Mouse (Mus musculus): ENCODE results near the gene Sf3b6. TPM values are rescaled to one million over a fixed set of nuclear protein-coding genes. Genes with fewer than 3 reads are reported as not detected.
A peak's percentile ranks its signal among the peaks of the same experiment; 100 is the strongest.

Sf3b6 gene
- polyA plus RNA-seq, 1 experiment from 2014 or later: 302 TPM

GRCm38 (mm10) chr12:4816680-4817360 lies 524 bp upstream of the Sf3b6 start:
- peak overlapping the region; percentile 77 for H3K4me2 ChIP-seq
- peak overlapping the region; percentile 73 for H3K9ac ChIP-seq (ENCODE audit: low read depth, low read length)
- H3K36me3 ChIP-seq (ENCODE audit: control insufficient read depth, insufficient read depth, low read length): peaks cover 3% of the 10 kb centered on the region
- H3K27ac ChIP-seq (ENCODE audit: low read depth, low read length): peak overlapping the region; percentile 80
- WGBS: 9% methylated on average over 24 of the region's 24 CpGs
- H3K4me3 ChIP-seq (ENCODE audit: low read depth, low read length): peak overlapping the region; percentile 66
- no peak for DNase-seq (ENCODE audit: low spot score)
- H3K4me1 ChIP-seq (replicated peaks; ENCODE audit: control insufficient read depth, insufficient read depth, low read length): peaks cover 4% of the 10 kb centered on the region
- ATAC-seq (replicated peaks; ENCODE audit: low FRiP score): peak; percentile 66; the same call in 1 of the 2 replicates
- H3K27me3 ChIP-seq (replicated peaks; ENCODE audit: control insufficient read depth, insufficient read depth, low read length): no peaks in the 10 kb centered on the region
- H3K9me3 ChIP-seq (ENCODE audit: control insufficient read depth, low read length): no peaks in the 10 kb centered on the region

DNA sequence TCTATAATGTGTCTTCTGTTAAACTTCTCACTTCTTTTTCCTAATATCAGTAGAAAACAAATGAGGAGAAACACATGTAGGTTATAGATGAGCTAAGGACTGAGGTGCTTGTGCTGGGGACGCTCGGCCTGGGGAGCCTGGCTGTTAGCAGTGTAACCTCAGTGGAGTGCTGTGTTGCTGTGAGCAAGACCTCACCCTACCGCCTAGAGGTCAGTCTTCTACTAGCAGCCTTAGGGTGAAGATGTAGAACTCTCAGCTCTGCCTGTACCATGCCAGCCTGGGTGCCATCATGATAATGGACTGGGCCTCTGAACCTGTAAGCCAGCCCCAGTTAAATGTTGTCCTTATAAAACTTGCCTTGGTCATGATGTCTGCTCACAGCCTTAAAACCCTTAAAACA lies 9.9 kb downstream of the Sf3b6 start:
- Histone ChIP-seq H3K4me1 (replicated peaks; ENCODE audit: control insufficient read depth, insufficient read depth, low read length) (no peaks in the 10 kb centered on the region), H3K9ac (ENCODE audit: low read depth, low read length) (no peak overlapping the region), H3K4me3 (ENCODE audit: low read depth, low read length) (no peak overlapping the region), H3K4me2 (no peak overlapping the region), H3K27me3 (replicated peaks; ENCODE audit: control insufficient read depth, insufficient read depth, low read length) (no peaks in the 10 kb centered on the region), H3K36me3 (ENCODE audit: control insufficient read depth, insufficient read depth, low read length) (peaks cover 7% of the 10 kb centered on the region; the same call in 1 of the 2 replicates), H3K27ac (ENCODE audit: low read depth, low read length) (no peak overlapping the region), H3K9me3 (ENCODE audit: control insufficient read depth, low read length) (no peaks in the 10 kb centered on the region)
- ATAC-seq (replicated peaks; ENCODE audit: low FRiP score) (no peak), DNase-seq (ENCODE audit: low spot score) (no peak)
- WGBS: 72% methylated on average over 3 of the region's 3 CpGs

- no peak overlapping the region for H3K4me3 ChIP-seq (ENCODE audit: low read depth, low read length)
- DNase-seq (ENCODE audit: low spot score) (no peak), ATAC-seq (replicated peaks; ENCODE audit: low FRiP score) (no peak)
- H3K4me2 ChIP-seq: no peak overlapping the region
- H3K27ac ChIP-seq (ENCODE audit: low read depth, low read length): no peak overlapping the region
- H3K4me1 ChIP-seq (replicated peaks; ENCODE audit: control insufficient read depth, insufficient read depth, low read length): peaks cover 8% of the 10 kb centered on the region
- H3K9me3 ChIP-seq (ENCODE audit: control insufficient read depth, low read length): no peaks in the 10 kb centered on the region
- H3K9ac ChIP-seq (ENCODE audit: low read depth, low read length): no peak overlapping the region
- no peaks in the 10 kb centered on the region for H3K27me3 ChIP-seq (replicated peaks; ENCODE audit: control insufficient read depth, insufficient read depth, low read length)
- 39% methylated on average over 4 of the region's 4 CpGs for WGBS
- no peaks in the 10 kb centered on the region; the same call in 1 of the 2 replicates for H3K36me3 ChIP-seq (ENCODE audit: control insufficient read depth, insufficient read depth, low read length)
Observed at GRCm38 (mm10) chr12:4836959-4837358, 19.6 kb downstream of the Sf3b6 start.

DNA sequence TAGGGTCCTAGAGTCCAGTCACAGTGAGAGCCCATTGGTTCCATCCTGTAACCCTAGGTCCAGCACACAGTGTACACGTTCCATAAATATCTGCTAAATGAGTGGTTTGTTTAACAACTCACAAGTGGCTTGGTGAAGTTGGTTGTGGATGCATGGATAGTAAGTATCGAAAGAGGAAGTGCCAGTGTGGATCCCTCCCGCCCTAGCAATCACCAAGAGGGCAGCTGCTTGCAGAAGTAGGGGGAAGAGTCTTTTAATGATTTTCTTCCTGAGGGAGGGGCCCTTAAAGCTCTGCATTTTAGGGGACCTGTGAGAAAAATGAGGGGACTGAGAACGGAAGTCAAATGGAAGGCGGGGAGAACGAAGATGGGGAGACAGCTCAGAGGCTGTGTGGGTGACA lies 22.7 kb downstream of the Sf3b6 start:
- H3K27me3 ChIP-seq (replicated peaks; ENCODE audit: control insufficient read depth, insufficient read depth, low read length): no peaks in the 10 kb centered on the region
- DNase-seq (ENCODE audit: low spot score) (no peak), ATAC-seq (replicated peaks; ENCODE audit: low FRiP score) (no peak)
- peak overlapping the region; percentile 84; the same call in 1 of the 2 replicates for H3K4me3 ChIP-seq (ENCODE audit: low read depth, low read length)
- peaks cover 19% of the 10 kb centered on the region for H3K4me1 ChIP-seq (replicated peaks; ENCODE audit: control insufficient read depth, insufficient read depth, low read length)
- H3K9ac ChIP-seq (ENCODE audit: low read depth, low read length): no peak overlapping the region
- no peaks in the 10 kb centered on the region for H3K9me3 ChIP-seq (ENCODE audit: control insufficient read depth, low read length)
- H3K27ac ChIP-seq (ENCODE audit: low read depth, low read length): no peak overlapping the region
- H3K4me2 ChIP-seq: peak overlapping the region; percentile 99
- no peaks in the 10 kb centered on the region for H3K36me3 ChIP-seq (ENCODE audit: control insufficient read depth, insufficient read depth, low read length)
- 30% methylated on average over 6 of the region's 6 CpGs for WGBS

DNA sequence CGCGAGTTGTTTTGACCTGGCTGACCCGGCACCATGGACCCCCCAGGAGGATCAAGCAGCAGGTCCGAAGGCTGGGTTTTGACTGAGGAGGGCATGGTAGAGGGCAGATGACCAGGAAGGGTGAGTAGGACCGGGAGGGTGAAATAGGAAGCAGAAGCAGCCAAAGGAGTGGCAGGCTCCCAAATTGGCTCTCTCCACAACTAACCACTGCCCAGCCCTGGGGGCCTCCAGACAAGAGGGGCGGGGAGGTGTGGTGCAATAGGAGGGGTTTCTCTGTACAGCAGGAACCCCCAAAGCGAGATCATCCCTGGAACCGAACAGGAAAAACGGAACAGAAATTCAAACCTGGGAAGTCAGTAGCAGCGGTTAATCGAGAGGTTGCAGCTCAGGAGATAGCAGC lies 23.4 kb downstream of the Sf3b6 start:
- Histone ChIP-seq H3K9me3 (ENCODE audit: control insufficient read depth, low read length) (no peaks in the 10 kb centered on the region), H3K4me1 (replicated peaks; ENCODE audit: control insufficient read depth, insufficient read depth, low read length) (peaks cover 19% of the 10 kb centered on the region), H3K27ac (ENCODE audit: low read depth, low read length) (no peak overlapping the region), H3K4me3 (ENCODE audit: low read depth, low read length) (peak overlapping the region; percentile 84), H3K36me3 (ENCODE audit: control insufficient read depth, insufficient read depth, low read length) (no peaks in the 10 kb centered on the region), H3K4me2 (peak overlapping the region; percentile 99), H3K9ac (ENCODE audit: low read depth, low read length) (peak overlapping the region; percentile 72), H3K27me3 (replicated peaks; ENCODE audit: control insufficient read depth, insufficient read depth, low read length) (no peaks in the 10 kb centered on the region)
- no peak for ATAC-seq (replicated peaks; ENCODE audit: low FRiP score)
- no peak for DNase-seq (ENCODE audit: low spot score)
- WGBS: under 1% methylated on average over 11 of the region's 11 CpGs

DNA sequence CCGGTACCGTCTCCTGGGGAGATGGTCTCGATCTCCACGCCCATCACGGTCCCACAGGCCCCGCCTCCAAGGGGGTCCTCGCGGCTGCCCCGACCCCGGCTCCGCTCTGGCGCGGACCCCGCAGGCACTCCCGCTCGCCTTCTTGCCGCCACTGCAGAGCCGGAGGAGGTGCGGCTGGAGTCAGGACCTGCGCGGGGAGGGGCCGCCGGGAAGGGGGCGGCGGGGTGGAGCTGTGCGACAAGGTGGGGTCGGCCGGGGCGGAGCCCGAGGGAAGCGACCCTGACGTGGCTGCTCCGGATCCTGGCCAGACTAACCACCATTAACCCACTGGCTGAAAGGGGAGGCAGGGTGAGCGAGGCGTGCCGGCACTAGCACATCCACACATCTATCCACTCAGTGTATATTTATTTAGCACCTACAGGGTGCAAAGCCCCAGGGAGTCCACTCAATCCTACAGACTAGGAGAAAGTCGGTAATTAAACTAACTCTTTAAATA lies 24.1 kb downstream of the Sf3b6 start, which contains the start of gene Fkbp1b:
Fkbp1b (minus strand) TSS at position 200 of the 496 bp plus-strand sequence.
- WGBS: under 1% methylated on average over 36 of the region's 37 CpGs
- ATAC-seq (replicated peaks; ENCODE audit: low FRiP score): peak; percentile 75
- H3K4me2 ChIP-seq: peak within 1 kb of the TSS; percentile 99
- H3K9me3 ChIP-seq (ENCODE audit: control insufficient read depth, low read length): no peaks in the 10 kb centered on the region
- peak; percentile 84 for DNase-seq (ENCODE audit: low spot score)
- peak within 1 kb of the TSS; percentile 72 for H3K9ac ChIP-seq (ENCODE audit: low read depth, low read length)
- no peak within 1 kb of the TSS for H3K27ac ChIP-seq (ENCODE audit: low read depth, low read length)
- H3K27me3 ChIP-seq (replicated peaks; ENCODE audit: control insufficient read depth, insufficient read depth, low read length): no peaks in the 10 kb centered on the region
- H3K36me3 ChIP-seq (ENCODE audit: control insufficient read depth, insufficient read depth, low read length): no peaks in the 10 kb centered on the region; the same call in 1 of the 2 replicates
- peaks cover 19% of the 10 kb centered on the region for H3K4me1 ChIP-seq (replicated peaks; ENCODE audit: control insufficient read depth, insufficient read depth, low read length)
- H3K4me3 ChIP-seq (ENCODE audit: low read depth, low read length): peak within 1 kb of the TSS; percentile 84

DNA sequence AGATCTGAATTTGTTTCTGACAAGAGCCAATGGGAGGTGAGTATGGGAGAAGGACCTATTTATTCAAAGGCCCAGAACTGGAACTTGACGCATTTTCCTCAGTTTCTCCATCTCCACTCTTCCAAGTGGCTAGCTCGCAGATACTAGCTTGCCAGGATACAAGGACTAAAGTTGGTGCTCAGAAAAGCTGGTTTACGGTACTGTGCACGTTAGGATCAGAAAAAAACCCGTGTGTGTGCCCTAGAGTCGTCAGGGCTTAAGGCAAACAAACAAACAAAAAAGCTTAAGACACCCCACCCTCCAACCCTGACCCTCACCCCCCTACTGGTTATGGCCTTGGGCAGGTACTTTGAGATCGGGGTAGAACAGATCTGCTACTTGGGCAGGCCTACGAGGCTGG lies 25.1 kb downstream of the Sf3b6 start:
- no peak overlapping the region for H3K4me3 ChIP-seq (ENCODE audit: low read depth, low read length)

DNA sequence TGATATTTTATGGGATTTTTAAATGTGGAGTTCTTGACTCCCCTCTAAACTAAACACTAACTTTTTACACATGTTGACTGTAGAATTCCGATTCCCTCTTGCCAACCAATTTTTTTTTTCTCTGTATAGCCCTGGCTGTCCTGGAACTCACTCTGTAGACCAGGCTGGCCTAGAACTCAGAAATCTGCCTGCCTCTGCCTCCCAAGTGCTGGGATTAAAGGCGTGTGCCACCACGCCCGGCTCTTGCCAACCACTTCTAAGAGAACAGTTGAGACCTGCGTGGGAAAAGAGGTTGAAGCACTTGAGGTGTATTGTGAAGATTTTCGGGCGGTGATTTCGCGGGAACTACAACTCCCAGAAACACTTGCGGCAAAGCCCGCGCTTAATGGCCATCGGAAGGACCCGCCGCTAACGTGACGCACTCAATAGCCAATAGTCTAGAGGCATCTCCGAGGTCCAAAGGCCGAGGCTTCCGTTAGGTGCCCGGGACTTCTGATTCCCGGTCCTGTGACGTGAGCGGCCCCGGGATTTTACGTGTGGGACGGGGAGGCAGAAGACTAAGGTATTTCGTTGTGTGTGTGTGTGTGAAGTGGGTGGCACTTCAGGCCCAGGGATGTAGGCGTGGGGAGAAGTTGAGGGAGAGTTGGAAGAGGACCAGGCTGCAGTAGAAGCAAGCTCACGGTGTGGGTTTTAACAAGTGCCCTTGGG lies 25.7 kb downstream of the Sf3b6 start, which contains the start of gene Wdcp:
Wdcp (plus strand) TSS at position 414 of the 708 bp plus-strand sequence.
- Histone ChIP-seq H3K27me3 (replicated peaks; ENCODE audit: control insufficient read depth, insufficient read depth, low read length) (no peaks in the 10 kb centered on the region), H3K9me3 (ENCODE audit: control insufficient read depth, low read length) (no peaks in the 10 kb centered on the region), H3K36me3 (ENCODE audit: control insufficient read depth, insufficient read depth, low read length) (no peaks in the 10 kb centered on the region; the same call in 1 of the 2 replicates), H3K4me3 (ENCODE audit: low read depth, low read length) (peak within 1 kb of the TSS; percentile 67), H3K4me1 (replicated peaks; ENCODE audit: control insufficient read depth, insufficient read depth, low read length) (peaks cover 19% of the 10 kb centered on the region), H3K27ac (ENCODE audit: low read depth, low read length) (0 out of 2 replicates have a peak within 1 kb of the TSS, but pooled peaks have one; percentile 46), H3K9ac (ENCODE audit: low read depth, low read length) (peak within 1 kb of the TSS; percentile 57), H3K4me2 (peak within 1 kb of the TSS; percentile 99)
- ATAC-seq (replicated peaks; ENCODE audit: low FRiP score) (peak; percentile 88), DNase-seq (ENCODE audit: low spot score) (peak; percentile 86)
- WGBS: under 1% methylated on average over 30 of the region's 30 CpGs

More for the DNA sequence above, 25.1 kb downstream of the Sf3b6 start:
- DNase-seq (ENCODE audit: low spot score) (no peak), ATAC-seq (replicated peaks; ENCODE audit: low FRiP score) (no peak)
- H3K27ac ChIP-seq (ENCODE audit: low read depth, low read length): no peak overlapping the region
- H3K9me3 ChIP-seq (ENCODE audit: control insufficient read depth, low read length): no peaks in the 10 kb centered on the region
- 84% methylated on average over 8 of the region's 8 CpGs for WGBS
- no peaks in the 10 kb centered on the region for H3K27me3 ChIP-seq (replicated peaks; ENCODE audit: control insufficient read depth, insufficient read depth, low read length)
- H3K4me2 ChIP-seq: peak overlapping the region; percentile 99
- peaks cover 19% of the 10 kb centered on the region for H3K4me1 ChIP-seq (replicated peaks; ENCODE audit: control insufficient read depth, insufficient read depth, low read length)
- no peaks in the 10 kb centered on the region; the same call in 1 of the 2 replicates for H3K36me3 ChIP-seq (ENCODE audit: control insufficient read depth, insufficient read depth, low read length)
- H3K9ac ChIP-seq (ENCODE audit: low read depth, low read length): no peak overlapping the region
